Mouse (Mus musculus): ENCODE measurements around the gene Csdc2. TPM values are rescaled to one million over a fixed set of nuclear protein-coding genes. Genes with fewer than 3 reads are reported as not detected.
A peak's percentile ranks its signal among the peaks of the same experiment; 100 is the strongest.

The Csdc2 gene
- 96.4 and 102 TPM in 2 replicates for polyA plus RNA-seq (2015; fragmentation: Nextera tagmentation; extraction: Ambion mirVana)

- Histone ChIP-seq H3K36me3 (no peaks in the 10 kb centered on the region), H3K9me3 (no peaks in the 10 kb centered on the region), H3K4me3 (replicated peaks) (peak within 1 kb of the TSS; percentile 62), H3K27me3 (no peaks in the 10 kb centered on the region), H3K4me2 (replicated peaks) (peak within 1 kb of the TSS; percentile 69), H3K27ac (peak within 1 kb of the TSS; percentile 91), H3K4me1 (replicated peaks) (peaks cover 32% of the 10 kb centered on the region), H3K9ac (replicated peaks) (peak within 1 kb of the TSS; percentile 83)
- peak; percentile 85 for ATAC-seq
- under 1% methylated on average over 12 of the region's 12 CpGs for WGBS
Observed at GRCm38 (mm10) chr15:81936679-81937078, at the start of gene Csdc2. Gene Csdc2 (plus strand): TSS chr15:81936759.

- Histone ChIP-seq H3K9me3 (no peaks in the 10 kb centered on the region), H3K4me1 (replicated peaks) (no peaks in the 10 kb centered on the region), H3K4me2 (replicated peaks) (no peak overlapping the region), H3K36me3 (peaks cover 38% of the 10 kb centered on the region), H3K27ac (no peak overlapping the region), H3K27me3 (no peaks in the 10 kb centered on the region), H3K4me3 (replicated peaks) (no peak overlapping the region), H3K9ac (replicated peaks) (no peak overlapping the region)
- no peak for ATAC-seq
- 93% methylated on average over 6 of the region's 6 CpGs for WGBS
Observed at GRCm38 (mm10) chr15:81886795-81887550, 49.6 kb upstream of the Csdc2 start.

GRCm38 (mm10) chr15:81889175-81889574 lies 47.4 kb upstream of the Csdc2 start:
- Histone ChIP-seq H3K27ac (no peak overlapping the region), H3K27me3 (no peaks in the 10 kb centered on the region), H3K4me3 (replicated peaks) (no peak overlapping the region), H3K9me3 (no peaks in the 10 kb centered on the region), H3K9ac (replicated peaks) (no peak overlapping the region), H3K36me3 (peaks cover 54% of the 10 kb centered on the region), H3K4me2 (replicated peaks) (no peak overlapping the region), H3K4me1 (replicated peaks) (no peaks in the 10 kb centered on the region)
- ATAC-seq, result no peak
- WGBS, result 97% methylated on average over 7 of the region's 7 CpGs

- Histone ChIP-seq H3K27me3 (no peaks in the 10 kb centered on the region), H3K9ac (replicated peaks) (no peak overlapping the region), H3K4me2 (replicated peaks) (no peak overlapping the region), H3K4me1 (replicated peaks) (no peaks in the 10 kb centered on the region), H3K4me3 (replicated peaks) (no peak overlapping the region), H3K9me3 (no peaks in the 10 kb centered on the region), H3K36me3 (peaks cover 72% of the 10 kb centered on the region), H3K27ac (no peak overlapping the region)
- 93% methylated on average over 7 of the region's 7 CpGs for WGBS
- ATAC-seq, result no peak
Observed at GRCm38 (mm10) chr15:81891140-81891802, 45.3 kb upstream of the Csdc2 start.

- Histone ChIP-seq H3K9ac (replicated peaks) (no peak overlapping the region), H3K4me1 (replicated peaks) (no peaks in the 10 kb centered on the region), H3K27ac (no peak overlapping the region), H3K4me2 (replicated peaks) (no peak overlapping the region), H3K9me3 (no peaks in the 10 kb centered on the region), H3K27me3 (no peaks in the 10 kb centered on the region), H3K4me3 (replicated peaks) (no peak overlapping the region), H3K36me3 (peaks cover 79% of the 10 kb centered on the region)
- ATAC-seq, result no peak
- 91% methylated on average over 8 of the region's 8 CpGs for WGBS
Observed at GRCm38 (mm10) chr15:81891822-81892580, 44.6 kb upstream of the Csdc2 start.

GRCm38 (mm10) chr15:81894002-81894401 lies 42.6 kb upstream of the Csdc2 start:
- H3K36me3 ChIP-seq, result peaks cover 87% of the 10 kb centered on the region
- H3K4me1 ChIP-seq (replicated peaks), result no peaks in the 10 kb centered on the region
- H3K27ac ChIP-seq, result no peak overlapping the region
- no peak for ATAC-seq
- no peaks in the 10 kb centered on the region for H3K27me3 ChIP-seq
- no peak overlapping the region for H3K4me3 ChIP-seq (replicated peaks)
- H3K4me2 ChIP-seq (replicated peaks), result no peak overlapping the region
- no peak overlapping the region for H3K9ac ChIP-seq (replicated peaks)
- 88% methylated on average over 1 of the region's 1 CpGs for WGBS
- H3K9me3 ChIP-seq, result no peaks in the 10 kb centered on the region

GRCm38 (mm10) chr15:81896407-81896806 lies 40.2 kb upstream of the Csdc2 start:
- Histone ChIP-seq H3K4me2 (replicated peaks) (no peak overlapping the region), H3K9ac (replicated peaks) (no peak overlapping the region), H3K27ac (no peak overlapping the region), H3K4me1 (replicated peaks) (no peaks in the 10 kb centered on the region), H3K4me3 (replicated peaks) (no peak overlapping the region), H3K36me3 (peaks cover 84% of the 10 kb centered on the region), H3K27me3 (no peaks in the 10 kb centered on the region), H3K9me3 (no peaks in the 10 kb centered on the region)
- WGBS, result 85% methylated on average over 2 of the region's 2 CpGs
- no peak for ATAC-seq

GRCm38 (mm10) chr15:81897607-81898285 lies 38.8 kb upstream of the Csdc2 start:
- no peak overlapping the region for H3K9ac ChIP-seq (replicated peaks)
- H3K27me3 ChIP-seq, result no peaks in the 10 kb centered on the region
- ATAC-seq, result no peak
- 94% methylated on average over 5 of the region's 5 CpGs for WGBS
- H3K36me3 ChIP-seq, result peaks cover 85% of the 10 kb centered on the region
- H3K4me3 ChIP-seq (replicated peaks), result no peak overlapping the region
- H3K27ac ChIP-seq, result no peak overlapping the region
- H3K4me2 ChIP-seq (replicated peaks), result no peak overlapping the region
- no peaks in the 10 kb centered on the region for H3K4me1 ChIP-seq (replicated peaks)
- H3K9me3 ChIP-seq, result no peaks in the 10 kb centered on the region

GRCm38 (mm10) chr15:81898751-81899150 lies 37.8 kb upstream of the Csdc2 start:
- ATAC-seq, result no peak
- no peaks in the 10 kb centered on the region for H3K9me3 ChIP-seq
- no peaks in the 10 kb centered on the region for H3K4me1 ChIP-seq (replicated peaks)
- no peak overlapping the region for H3K27ac ChIP-seq
- no peak overlapping the region for H3K4me3 ChIP-seq (replicated peaks)
- H3K27me3 ChIP-seq, result no peaks in the 10 kb centered on the region
- H3K9ac ChIP-seq (replicated peaks), result no peak overlapping the region
- 96% methylated on average over 2 of the region's 2 CpGs for WGBS
- peaks cover 88% of the 10 kb centered on the region for H3K36me3 ChIP-seq
- no peak overlapping the region for H3K4me2 ChIP-seq (replicated peaks)

- no peaks in the 10 kb centered on the region for H3K27me3 ChIP-seq
- no peak overlapping the region for H3K27ac ChIP-seq
- H3K4me1 ChIP-seq (replicated peaks), result no peaks in the 10 kb centered on the region
- no peak overlapping the region for H3K4me3 ChIP-seq (replicated peaks)
- peaks cover 96% of the 10 kb centered on the region for H3K36me3 ChIP-seq
- 32% methylated on average over 2 of the region's 2 CpGs for WGBS
- ATAC-seq, result no peak
- H3K9ac ChIP-seq (replicated peaks), result no peak overlapping the region
- H3K9me3 ChIP-seq, result no peaks in the 10 kb centered on the region
- H3K4me2 ChIP-seq (replicated peaks), result no peak overlapping the region
Observed at GRCm38 (mm10) chr15:81904939-81905338, 31.6 kb upstream of the Csdc2 start.

GRCm38 (mm10) chr15:81907953-81908352 lies 28.6 kb upstream of the Csdc2 start:
- H3K27me3 ChIP-seq, result no peaks in the 10 kb centered on the region
- no peaks in the 10 kb centered on the region for H3K4me1 ChIP-seq (replicated peaks)
- no peaks in the 10 kb centered on the region for H3K9me3 ChIP-seq
- no peak for ATAC-seq
- WGBS, result 93% methylated on average over 8 of the region's 8 CpGs
- peaks cover 96% of the 10 kb centered on the region for H3K36me3 ChIP-seq
- H3K9ac ChIP-seq (replicated peaks), result no peak overlapping the region
- H3K4me2 ChIP-seq (replicated peaks), result no peak overlapping the region
- H3K27ac ChIP-seq, result no peak overlapping the region
- H3K4me3 ChIP-seq (replicated peaks), result no peak overlapping the region

Measured in midbrain, embryonic 13.5 days (tissue).